Mouse (Mus musculus): ENCODE measurements around the gene Slit2.
"Not testable (repeated sequence)": the region's sequence is repeated elsewhere in the genome, so short reads cannot be mapped to it uniquely, and the experiment has no call there.

Slit2 gene

GRCm38 (mm10) chr5:48230430-48231080 lies 247.6 kb downstream of the Slit2 start:
- no peak for DNase-seq (ENCODE audit: low spot score in 2 of 2)

DNA sequence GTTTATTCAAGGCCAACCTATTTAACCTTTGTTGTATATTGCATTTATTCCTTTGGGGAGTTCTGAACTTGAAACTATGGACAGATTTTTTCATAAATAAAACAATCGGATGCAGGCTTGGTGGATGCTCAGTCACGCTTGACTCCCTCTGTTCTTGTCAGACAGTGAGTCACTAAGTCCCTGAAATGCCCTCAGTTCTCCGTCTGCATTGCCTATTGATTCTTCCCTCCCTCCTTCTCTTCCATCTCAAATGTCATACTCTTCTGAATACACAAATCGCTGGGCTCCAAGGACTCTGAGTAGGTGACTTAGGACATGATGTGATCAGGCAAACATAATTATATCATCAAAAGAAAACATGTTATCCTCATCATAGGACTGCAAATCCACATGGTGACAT lies 251.8 kb downstream of the Slit2 start:
- no peak for DNase-seq (ENCODE audit: low spot score in 2 of 2)

DNA sequence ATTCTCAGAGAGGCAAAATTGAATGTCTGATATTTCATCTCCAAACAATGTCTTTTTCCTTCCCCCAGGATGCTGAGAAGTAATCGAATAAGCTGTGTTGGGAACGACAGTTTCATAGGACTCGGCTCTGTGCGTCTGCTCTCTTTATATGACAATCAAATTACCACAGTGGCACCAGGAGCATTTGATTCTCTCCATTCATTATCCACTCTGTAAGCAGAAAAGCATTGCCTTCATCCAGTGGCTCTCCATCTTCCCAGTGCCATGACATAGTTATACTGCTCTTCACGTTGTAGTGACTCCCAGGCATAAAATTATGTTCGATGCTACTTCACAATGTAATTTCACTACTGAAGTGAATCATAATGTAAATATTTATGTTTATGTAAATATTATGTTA lies 252.3 kb downstream of the Slit2 start:
- DNase-seq (ENCODE audit: low spot score in 2 of 2) = no peak

- DNase-seq (ENCODE audit: low spot score in 2 of 2) = not testable (repeated sequence)
Measured at GRCm38 (mm10) chr5:48240751-48241150, 257.8 kb downstream of the Slit2 start.

GRCm38 (mm10) chr5:48248327-48248726 lies 265.4 kb downstream of the Slit2 start:
- no peak for DNase-seq (ENCODE audit: low spot score in 2 of 2)

DNA sequence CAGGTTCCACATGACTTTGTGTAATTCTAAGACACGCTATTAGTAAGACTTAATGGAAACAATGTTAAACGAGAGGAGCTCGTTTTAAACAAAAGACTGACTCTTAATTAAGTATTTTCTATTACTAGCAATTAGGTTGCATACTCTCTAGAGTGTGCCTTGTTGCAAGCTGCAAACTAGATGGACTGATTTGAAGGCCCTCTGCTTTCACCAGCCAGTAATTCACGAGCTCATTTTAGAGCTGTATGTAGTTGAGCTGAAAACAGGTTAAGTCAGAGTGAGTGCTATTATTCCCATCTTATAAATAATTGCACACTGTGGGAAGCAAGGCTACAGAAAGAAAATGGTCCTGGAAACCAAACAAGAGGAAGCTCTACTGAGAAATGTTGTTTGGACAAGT lies 294.6 kb downstream of the Slit2 start:
- DNase-seq (ENCODE audit: low spot score in 2 of 2) = no peak

GRCm38 (mm10) chr5:48301186-48301585 lies 318.2 kb downstream of the Slit2 start:
- no peak for DNase-seq (ENCODE audit: low spot score in 2 of 2)

GRCm38 (mm10) chr5:48315057-48315602 lies 332.2 kb downstream of the Slit2 start:
- no peak for DNase-seq (ENCODE audit: low spot score in 2 of 2)

DNA sequence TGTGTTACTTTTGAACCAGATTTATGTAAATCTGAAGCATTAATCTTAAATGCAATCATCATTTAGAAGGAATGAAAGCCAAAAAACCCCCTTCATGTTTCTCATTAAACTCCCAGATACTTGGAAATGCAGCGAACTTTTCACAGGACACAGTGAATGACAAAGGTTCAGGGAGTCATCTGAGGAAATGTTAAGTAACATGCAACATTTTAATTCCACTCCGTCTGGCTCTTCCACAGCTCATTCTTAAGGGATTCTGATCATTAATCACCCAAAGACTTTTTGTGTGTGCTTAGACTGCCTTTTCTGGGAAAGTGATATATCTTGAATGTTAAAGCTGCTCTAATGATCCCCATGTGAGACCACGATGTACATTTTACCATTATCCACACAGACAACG lies 337.7 kb downstream of the Slit2 start:
- no peak for DNase-seq (ENCODE audit: low spot score in 2 of 2)

DNA sequence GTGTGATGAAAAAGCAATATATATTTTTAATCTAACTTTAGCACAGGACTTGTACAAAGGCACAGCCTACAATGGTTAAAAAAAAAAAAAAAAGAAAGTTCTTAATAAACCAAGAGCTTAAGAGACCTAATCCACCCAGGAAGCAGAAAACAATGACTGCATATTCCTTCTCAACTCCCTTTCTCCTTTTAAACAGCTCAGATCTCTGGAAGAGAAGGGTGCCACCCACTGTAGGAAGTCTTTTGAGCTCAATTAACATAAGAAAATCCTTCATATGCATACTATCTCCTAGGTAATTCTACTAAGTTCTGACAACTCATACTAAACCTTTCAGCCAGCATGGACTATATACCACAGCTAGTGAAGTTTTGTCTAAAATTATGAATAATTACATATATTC lies 343.3 kb downstream of the Slit2 start:
- DNase-seq (ENCODE audit: low spot score in 2 of 2) = no peak

DNA sequence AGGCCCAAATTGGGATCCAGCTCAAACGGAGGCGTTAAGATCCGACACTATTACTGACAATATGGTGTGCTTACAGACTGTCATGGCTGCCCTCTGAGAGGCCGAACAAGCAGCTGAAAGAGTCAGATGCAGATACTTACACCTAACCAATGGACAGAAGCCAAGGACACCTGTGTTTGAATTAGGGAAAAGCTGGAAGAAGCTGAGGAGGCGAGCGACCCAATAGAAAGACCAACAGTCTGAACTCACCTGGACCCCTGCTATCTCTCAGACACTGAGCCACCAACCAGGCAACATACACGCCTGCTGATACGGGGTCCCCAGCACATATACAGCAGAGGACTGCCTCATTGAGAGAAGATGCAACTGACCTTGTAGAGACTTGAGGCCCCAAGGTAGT lies 344.7 kb downstream of the Slit2 start, which contains the start of gene 5730480H06Rik:
Gene 5730480H06Rik (plus strand): TSS at position 301 of the 400 bp plus-strand sequence.
- DNase-seq (ENCODE audit: low spot score in 2 of 2) = no peak

- DNase-seq (ENCODE audit: low spot score in 2 of 2) = no peak
Measured at GRCm38 (mm10) chr5:48329751-48330150, 346.8 kb downstream of the Slit2 start.

- DNase-seq (ENCODE audit: low spot score in 2 of 2) = no peak
Measured at GRCm38 (mm10) chr5:48330817-48331216, 347.9 kb downstream of the Slit2 start.

GRCm38 (mm10) chr5:48331441-48331840 lies 348.5 kb downstream of the Slit2 start:
- DNase-seq (ENCODE audit: low spot score in 2 of 2) = no peak

DNA sequence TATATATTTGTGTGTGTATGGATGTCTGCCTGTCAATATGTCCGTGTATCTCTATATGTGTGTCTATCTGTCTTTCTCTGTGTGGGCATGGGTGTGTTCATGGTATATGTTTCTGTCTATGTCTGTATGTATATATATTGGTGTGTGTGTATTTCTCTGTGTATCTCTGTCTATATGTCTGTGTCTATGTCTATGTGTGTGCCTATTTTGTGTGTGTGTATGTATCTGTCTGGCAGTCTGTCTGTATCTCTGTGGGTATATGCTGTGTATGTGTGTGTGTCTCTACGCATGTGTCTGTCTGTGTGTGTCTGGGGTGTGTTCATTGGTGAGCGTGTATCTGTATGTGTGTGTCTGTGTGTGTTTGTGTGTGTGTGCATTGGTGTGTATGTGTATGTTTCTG lies 350.5 kb downstream of the Slit2 start:
- DNase-seq (ENCODE audit: low spot score in 2 of 2) = no peak

- no peak for DNase-seq (ENCODE audit: low spot score in 2 of 2)
Measured at GRCm38 (mm10) chr5:48333884-48334513, 351.1 kb downstream of the Slit2 start.

DNA sequence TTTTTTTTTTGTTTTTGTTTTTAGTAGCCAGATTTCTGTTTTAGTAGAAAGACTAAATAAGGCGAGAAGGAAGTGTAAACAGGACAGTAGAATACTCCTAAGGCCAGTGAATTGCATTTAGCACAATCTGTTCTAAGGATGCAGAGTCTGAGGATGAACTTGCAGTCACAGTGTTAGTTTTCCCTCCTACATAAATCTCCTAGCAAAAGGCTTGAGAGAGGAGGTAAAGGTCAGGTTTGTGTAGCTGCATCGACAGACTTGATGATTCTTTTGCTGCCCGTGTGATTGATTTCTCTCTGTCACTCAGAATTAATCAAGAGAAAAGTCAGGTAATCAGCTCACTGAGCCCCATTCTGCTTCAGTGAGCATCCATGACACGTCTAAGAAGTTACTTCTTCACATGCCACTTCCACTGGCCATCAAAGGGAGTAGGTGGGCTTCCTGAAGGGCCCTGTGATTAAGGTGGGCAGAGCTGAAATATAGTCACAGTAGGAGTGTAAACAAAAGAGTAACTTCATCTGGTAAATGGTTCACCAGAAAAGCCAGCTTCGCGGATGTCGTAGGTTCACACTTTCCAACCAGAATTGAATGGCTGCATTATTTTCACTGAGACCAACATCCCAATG lies 358.0 kb downstream of the Slit2 start:
- DNase-seq (ENCODE audit: low spot score in 2 of 2) = no peak

- DNase-seq (ENCODE audit: low spot score in 2 of 2) = no peak
Measured at GRCm38 (mm10) chr5:48345095-48345982, 362.4 kb downstream of the Slit2 start.

GRCm38 (mm10) chr5:48345983-48346648 lies 363.2 kb downstream of the Slit2 start:
- no peak for DNase-seq (ENCODE audit: low spot score in 2 of 2)

- DNase-seq (ENCODE audit: low spot score in 2 of 2) = no peak
Measured at GRCm38 (mm10) chr5:48349309-48349708, 366.4 kb downstream of the Slit2 start.

All from urinary bladder, adult 18-20 months (tissue).